Mouse (Mus musculus): ENCODE measurements at regions not wholly inside any gene's neighbourhood (a gene's known extent, or its start where the extent isn't known, plus 50 kb on each side); places are given as distances from the start of the nearest gene placed in this dataset.

- in situ Hi-C loops (cut with MboI, MseI), result no loop called here
Measured at GRCm38 (mm10) chr3:60310402-60310801, 162.2 kb upstream of the Mbnl1 start.

- in situ Hi-C loops (cut with MboI, MseI), result no loop called here
Measured at GRCm38 (mm10) chr3:60311178-60311577, 161.5 kb upstream of the Mbnl1 start.

DNA sequence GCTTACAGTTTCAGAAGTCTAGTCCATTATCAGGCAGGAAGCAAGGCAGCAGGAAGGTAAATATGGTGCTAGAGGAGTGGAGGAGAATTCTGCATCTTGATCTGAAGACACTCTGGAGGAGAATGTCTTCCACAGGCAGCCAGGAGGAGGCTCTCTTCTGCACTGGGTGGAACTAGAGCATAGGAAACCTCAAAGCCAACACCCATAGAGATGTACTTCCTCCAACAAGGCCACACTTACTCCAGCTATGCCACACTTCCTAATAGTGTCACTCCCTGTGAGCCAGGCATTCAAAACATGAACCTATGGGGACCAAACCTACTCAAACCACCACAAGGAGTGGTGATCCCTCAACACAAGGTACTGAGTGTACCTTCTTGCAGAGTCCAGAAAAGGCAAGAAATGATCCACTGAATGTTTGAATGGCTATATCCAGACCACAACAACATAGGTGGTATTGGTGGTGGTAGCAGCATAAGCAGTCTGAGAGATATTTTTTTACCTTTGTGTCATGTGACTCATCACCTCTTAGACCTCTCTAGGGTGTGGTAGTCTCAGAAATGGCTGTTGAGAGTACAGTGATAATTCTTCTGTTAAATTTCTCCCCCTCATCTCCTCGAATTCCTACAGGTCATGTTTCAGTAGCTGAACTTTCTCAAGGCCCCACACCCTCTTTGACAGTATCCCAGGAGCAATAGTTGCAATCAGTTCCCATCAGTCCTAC lies 152.3 kb upstream of the Mbnl1 start:
- in situ Hi-C loops (cut with MboI, MseI), result no loop called here

GRCm38 (mm10) chr3:60323514-60323913 lies 149.1 kb upstream of the Mbnl1 start:
- in situ Hi-C loops (cut with MboI, MseI), result no loop called here

GRCm38 (mm10) chr3:60324416-60324815 lies 148.2 kb upstream of the Mbnl1 start:
- in situ Hi-C loops (cut with MboI, MseI), result no loop called here

DNA sequence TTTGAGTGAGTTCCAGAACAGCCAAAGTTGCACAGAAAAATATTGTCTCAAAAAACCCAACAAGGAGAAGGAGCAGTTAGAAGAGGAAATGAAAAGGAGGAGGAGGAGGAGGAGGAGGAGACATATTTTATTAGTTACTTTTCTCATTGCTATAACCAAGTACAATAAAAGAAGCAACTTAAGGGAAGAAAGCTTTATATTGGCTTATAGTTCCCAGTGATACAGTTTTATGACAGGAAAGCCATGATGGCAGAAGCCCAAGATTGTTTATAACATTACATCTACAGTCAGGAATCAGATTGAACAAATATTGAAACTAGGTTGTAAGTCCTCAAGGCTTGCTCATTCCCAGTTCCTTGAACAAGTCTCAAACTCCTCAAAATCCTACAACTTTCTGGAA lies 147.7 kb upstream of the Mbnl1 start:
- in situ Hi-C loops (cut with MboI, MseI), result no loop called here

DNA sequence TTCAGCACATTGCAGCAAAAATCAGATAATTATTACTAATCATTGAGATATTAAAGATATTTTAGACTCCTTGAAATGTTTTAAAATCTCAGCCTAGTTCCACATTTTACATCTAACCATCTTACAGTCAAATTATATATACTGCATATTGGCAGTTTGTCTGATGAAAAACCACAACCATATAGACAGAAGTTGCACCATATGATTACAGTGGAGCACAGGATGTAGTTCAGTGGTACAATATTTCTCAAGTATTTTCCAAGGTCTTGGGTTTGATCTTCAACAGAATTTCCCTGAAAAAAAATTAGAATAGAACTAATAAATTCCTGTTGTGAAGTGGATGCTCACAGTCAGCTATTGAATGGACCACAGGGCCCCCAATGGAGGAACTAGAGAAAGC lies 140.2 kb upstream of the Mbnl1 start:
- in situ Hi-C loops (cut with MboI, MseI), result no loop called here

DNA sequence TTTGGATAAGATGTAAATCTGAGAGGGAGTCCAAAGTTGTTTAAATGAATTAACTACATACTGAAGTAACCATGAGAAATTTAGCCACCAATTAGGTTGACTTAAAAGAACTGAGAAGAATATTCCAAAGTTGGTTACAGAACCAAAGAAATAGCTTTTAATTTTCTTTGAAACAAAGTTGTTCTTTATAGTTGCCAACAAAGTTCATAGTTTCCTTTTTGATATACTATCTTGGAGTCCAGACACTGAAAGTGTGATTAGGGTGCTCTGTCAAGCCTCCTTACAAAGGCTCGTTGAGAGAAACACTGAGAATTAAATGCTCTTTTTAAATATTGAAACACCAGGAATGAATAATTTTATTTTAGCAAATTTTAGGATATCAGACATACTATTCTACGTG lies 139.0 kb upstream of the Mbnl1 start:
- in situ Hi-C loops (cut with MboI, MseI), result no loop called here

DNA sequence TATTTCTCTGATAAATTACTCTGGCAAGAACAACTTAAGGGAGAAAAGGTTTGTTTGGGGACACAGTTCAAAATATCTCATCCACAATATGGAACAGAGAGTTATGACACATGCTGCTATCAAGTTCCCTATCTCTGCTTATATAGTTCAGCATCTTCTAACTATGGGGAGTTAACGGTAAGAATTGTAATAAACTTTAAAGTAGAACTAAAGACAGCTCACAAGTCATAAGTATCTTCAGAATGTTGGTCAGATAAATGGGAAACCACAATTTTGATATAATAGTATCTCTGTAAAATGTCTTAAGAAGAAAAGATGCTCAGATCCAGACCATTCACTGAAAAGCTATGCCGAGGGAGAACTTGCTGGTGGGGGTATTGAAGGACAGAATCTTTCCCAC lies 138.5 kb upstream of the Mbnl1 start:
- in situ Hi-C loops (cut with MboI, MseI), result no loop called here

DNA sequence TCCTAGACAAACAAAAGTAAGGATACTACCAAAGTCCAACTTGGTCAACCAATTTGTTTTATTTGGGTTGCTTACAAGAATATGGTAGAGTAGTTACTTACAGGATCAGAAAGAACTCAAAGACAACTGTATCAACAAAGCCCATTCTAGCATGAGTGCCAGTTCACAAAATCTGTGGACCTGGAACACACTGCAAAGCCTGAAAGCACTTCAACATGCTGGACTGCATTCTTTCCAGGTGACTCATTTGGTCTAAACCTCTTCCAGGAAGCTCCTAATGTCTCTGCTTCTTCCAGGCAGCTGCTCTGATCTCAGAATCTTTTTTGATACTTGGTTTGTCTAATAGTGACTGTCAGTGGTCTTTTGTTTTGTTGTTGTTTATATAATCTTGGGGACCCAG lies 126.2 kb upstream of the Mbnl1 start:
- in situ Hi-C loops (cut with MboI, MseI), result no loop called here

- in situ Hi-C loops (cut with MboI, MseI), result no loop called here
Measured at GRCm38 (mm10) chr3:60347049-60347448, 125.6 kb upstream of the Mbnl1 start.

GRCm38 (mm10) chr3:60371176-60371965 lies 101.3 kb upstream of the Mbnl1 start:
- in situ Hi-C loops (cut with MboI, MseI), result no loop called here

- in situ Hi-C loops (cut with MboI, MseI), result no loop called here
Measured at GRCm38 (mm10) chr3:60373662-60374061, 99.0 kb upstream of the Mbnl1 start.

GRCm38 (mm10) chr3:60388593-60388992 lies 84.0 kb upstream of the Mbnl1 start:
- in situ Hi-C loops (cut with MboI, MseI), result loop anchor here (10.0 kb wide), 1 partner anchor 484 kb away; no protein-coding TSS in a partner anchor

DNA sequence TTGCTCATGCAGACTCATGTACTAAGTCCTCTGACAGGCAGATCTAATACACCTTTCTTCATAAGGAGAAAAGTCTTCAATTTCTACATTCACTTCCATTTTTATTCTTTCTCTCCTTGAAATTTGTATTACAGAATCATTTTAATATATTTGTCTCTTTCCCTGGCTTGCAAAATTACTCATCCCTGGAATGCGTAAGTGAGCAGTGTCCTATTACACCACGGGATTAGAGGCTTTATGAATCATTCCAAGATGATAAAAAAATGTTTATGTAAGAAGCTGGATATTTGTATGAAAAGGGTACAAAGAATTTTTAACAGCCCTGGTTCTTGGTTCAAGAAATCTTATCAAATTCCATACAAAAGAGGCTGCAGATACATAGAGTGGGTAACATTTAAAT lies 83.6 kb upstream of the Mbnl1 start:
- in situ Hi-C loops (cut with MboI, MseI), result loop anchor here (10.0 kb wide), 1 partner anchor 484 kb away; no protein-coding TSS in a partner anchor

DNA sequence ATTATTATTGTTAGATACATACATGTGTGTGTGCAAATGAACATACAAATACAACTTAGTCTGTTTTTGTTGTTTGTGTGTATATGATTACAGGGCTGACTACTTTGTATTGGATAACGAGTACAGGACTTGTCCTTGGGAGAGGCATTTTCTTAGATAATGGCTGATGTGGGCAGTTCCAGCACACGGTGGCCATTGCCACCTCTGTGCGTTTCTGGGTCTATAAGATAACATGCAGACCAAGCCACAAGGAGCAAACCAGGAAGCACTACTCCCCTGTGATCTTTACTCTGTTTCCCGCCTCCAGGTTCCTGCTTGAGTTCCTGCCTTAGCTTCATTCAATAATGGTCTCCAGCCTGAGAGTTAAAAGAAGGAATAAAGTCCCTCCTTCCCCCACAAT lies 77.3 kb upstream of the Mbnl1 start:
- in situ Hi-C loops (cut with MboI, MseI), result no loop called here

- in situ Hi-C loops (cut with MboI, MseI), result no loop called here
Measured at GRCm38 (mm10) chr3:60396971-60397370, 75.7 kb upstream of the Mbnl1 start.

- in situ Hi-C loops (cut with MboI, MseI), result no loop called here
Measured at GRCm38 (mm10) chr3:60398796-60399195, 73.8 kb upstream of the Mbnl1 start.

DNA sequence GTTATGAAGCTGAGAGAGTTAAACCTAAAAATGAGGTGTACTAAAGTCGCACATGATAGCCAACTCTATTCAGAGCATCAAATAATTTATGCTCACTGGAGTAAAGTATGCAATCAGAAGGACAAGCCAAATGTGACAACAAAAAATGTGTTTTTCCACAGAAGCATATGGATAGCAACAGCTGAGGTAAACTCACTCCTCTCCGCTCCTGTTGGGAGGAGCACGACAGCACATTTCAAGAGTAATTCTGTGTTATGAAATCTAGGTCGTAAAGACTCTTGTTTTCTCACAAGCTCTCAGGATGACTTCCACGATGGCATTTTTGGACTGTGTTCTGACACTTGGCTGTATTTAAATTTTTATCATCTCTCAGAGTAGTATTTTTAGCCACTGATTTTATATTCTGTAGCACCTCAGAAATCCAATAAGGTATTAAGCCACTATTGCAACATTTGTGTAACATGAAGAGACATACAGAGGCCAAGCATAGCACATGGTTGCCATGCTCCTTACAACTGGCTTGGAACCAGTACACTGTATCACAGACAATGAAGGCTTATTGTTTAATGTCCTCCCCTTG lies 70.3 kb upstream of the Mbnl1 start:
- in situ Hi-C loops (cut with MboI, MseI), result no loop called here

- in situ Hi-C loops (cut with MboI, MseI), result loop anchor here (5.0 kb wide), 1 partner anchor 35 kb away; no protein-coding TSS in a partner anchor
Measured at GRCm38 (mm10) chr3:60407426-60407825, 65.2 kb upstream of the Mbnl1 start.

- in situ Hi-C loops (cut with MboI, MseI), result loop anchor here (5.0 kb wide), 1 partner anchor 34 kb away; no protein-coding TSS in a partner anchor
Measured at GRCm38 (mm10) chr3:60407906-60408305, 64.7 kb upstream of the Mbnl1 start.

GRCm38 (mm10) chr3:60408553-60409282 lies 63.9 kb upstream of the Mbnl1 start:
- in situ Hi-C loops (cut with MboI, MseI), result loop anchor here (5.0 kb wide), 1 partner anchor 34 kb away; no protein-coding TSS in a partner anchor

Data from T-helper 2 cell (primary cell).